Mouse (Mus musculus) lung, postnatal 0 days (tissue): Measurements from ENCODE around the gene Nelfa.

ENCODE experiments used
- CTCF ChIP-seq: IDR thresholded peaks from 2 replicates; pipeline ENCODE4 v1.5.1; 2016; ENCODE audit warnings: antibody characterized with exemption, mild to moderate bottlenecking
- EP300 ChIP-seq: IDR thresholded peaks from 2 replicates; pipeline ENCODE4 v1.6.1; 2016; ENCODE audit warnings: antibody characterized with exemption, mild to moderate bottlenecking, control low read depth

GRCm38 (mm10) chr5:33920037-33920436, 16.2 kb downstream of the Nelfa start:
- no peak for TF ChIP-seq CTCF
- no peak for TF ChIP-seq EP300
